Mouse (Mus musculus) erythroblast, embryonic 14.5 days (primary cell): ENCODE measurements around the gene Kcp.

ENCODE experiments used
- GATA1 ChIP-seq: IDR thresholded peaks from 2 replicates; pipeline ENCODE4 v1.6.1; 2012; ENCODE audit warnings: low read length, inconsistent platforms, mixed read lengths
- TAL1 ChIP-seq: IDR thresholded peaks from 3 replicates; pipeline ENCODE4 v1.6.1; 2012; ENCODE audit warnings: low read length, inconsistent platforms, mixed read lengths

GRCm38 (mm10) chr6:29432156-29432555 is 75.6 kb downstream of the Kcp start:
- TF ChIP-seq GATA1 (no peak), TAL1 (no peak)
